Mouse (Mus musculus) G1E-ER4 (cell line): Measurements from ENCODE around the gene Cda. TPM values are rescaled to one million over a fixed set of nuclear protein-coding genes. Genes with fewer than 3 reads are reported as not detected.

Experiments
- GATA1 ChIP-seq: IDR thresholded peaks from one replicate; pipeline ENCODE4 v1.8.0; 2012; ENCODE audit warnings: low read length, inconsistent platforms
- polyA plus RNA-seq: library from polyadenylated mRNA; stranded (reverse); fragments of >175 nt; gene quantifications from 2 replicates; pipeline ENCODE4 v1.2.3, GENCODE M21; 2012

Gene Cda
- polyA plus RNA-seq, 1 experiment: not detected

DNA sequence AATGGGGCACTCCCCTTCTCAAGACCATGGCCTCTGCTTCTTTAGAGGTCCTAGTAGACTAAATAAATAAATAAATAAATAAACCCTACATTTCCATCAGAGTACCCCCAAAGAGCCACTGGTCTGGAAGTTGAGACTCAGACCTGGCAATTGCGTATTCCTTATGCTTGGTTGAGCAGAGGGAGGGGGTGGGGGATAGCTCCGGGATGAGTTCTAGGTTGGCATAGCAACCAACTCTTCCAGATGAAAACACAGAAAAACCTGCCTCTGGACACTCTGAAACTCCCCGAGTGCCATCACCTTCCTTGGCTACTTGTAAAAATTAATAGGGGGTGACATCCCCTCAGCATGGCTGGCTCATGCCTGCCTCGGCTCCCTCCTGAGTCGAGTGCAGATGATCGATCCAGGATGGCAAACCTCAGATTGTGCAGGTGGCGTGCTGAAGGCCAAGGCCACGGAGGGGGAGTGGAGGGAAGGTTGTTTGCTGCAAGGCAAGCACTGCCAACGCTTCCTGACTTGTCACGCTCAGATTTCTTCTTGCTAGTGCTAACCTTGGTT lies 12.4 kb upstream of the Cda start:
- no peak for TF ChIP-seq GATA1

DNA sequence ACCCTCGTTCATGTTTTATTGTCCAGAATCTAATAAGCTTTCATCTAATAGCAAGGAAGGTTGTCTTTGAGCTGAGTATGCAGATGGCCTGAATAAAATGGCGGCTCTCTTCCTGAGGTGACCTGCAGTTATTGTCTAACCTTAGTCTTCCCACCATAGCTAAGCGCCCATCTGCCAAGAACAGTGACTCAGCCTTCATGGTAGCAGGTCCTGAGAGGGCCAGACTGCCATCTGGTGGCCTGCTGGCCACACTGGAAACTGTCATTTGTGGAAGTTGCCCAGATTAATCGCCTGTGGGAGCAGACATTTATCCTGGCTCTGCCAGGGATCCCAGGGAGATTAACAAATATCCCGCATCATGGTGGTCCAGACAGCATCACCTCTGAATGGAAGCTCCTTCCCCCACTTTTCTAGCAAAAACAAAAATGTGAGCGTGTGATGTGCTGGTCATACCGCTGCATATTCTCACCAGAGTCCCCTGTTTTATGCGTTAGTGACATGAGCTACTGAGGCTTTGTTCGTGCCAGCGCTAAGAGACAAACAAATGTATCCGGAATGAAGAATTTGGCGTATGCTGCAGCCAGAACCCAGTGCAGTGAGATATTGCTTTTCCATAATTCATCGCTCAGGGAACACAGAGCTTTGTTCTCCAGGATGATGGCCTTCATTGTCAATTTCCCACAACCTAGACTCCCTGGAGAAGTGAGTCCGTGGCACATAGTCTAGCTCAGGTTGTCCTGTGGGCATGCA lies 11.5 kb upstream of the Cda start:
- TF ChIP-seq GATA1: no peak

- TF ChIP-seq GATA1: no peak
Measured at GRCm38 (mm10) chr4:138377526-138377925, 9.7 kb upstream of the Cda start.

GRCm38 (mm10) chr4:138375117-138375516 lies 7.3 kb upstream of the Cda start:
- TF ChIP-seq GATA1: no peak

- no peak for TF ChIP-seq GATA1
Measured at GRCm38 (mm10) chr4:138370996-138371516, 3.3 kb upstream of the Cda start.

GRCm38 (mm10) chr4:138368498-138369260 lies 887 bp upstream of the Cda start:
- TF ChIP-seq GATA1: no peak

GRCm38 (mm10) chr4:138366561-138366960 lies 1.2 kb downstream of the Cda start:
- no peak for TF ChIP-seq GATA1

DNA sequence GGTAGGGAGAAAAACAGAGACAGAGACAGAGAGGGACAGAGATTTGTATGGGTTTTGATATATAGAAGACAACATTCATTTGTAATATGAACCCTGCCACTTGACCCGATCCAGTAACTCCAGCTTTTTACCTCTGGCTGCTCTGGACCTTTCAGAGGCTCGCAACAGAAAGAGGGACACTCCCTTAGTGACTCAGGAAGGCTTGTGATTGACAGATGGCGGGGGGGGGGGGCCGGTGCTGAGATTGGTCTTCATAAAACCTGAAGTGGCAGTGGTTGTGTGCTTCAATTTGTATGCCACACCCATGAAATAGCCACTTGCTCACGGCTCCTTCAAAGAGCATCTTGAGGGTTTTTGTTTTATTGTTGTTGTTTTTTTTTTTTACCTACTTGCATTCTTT lies 4.3 kb downstream of the Cda start:
- no peak for TF ChIP-seq GATA1

GRCm38 (mm10) chr4:138362883-138363282 lies 4.9 kb downstream of the Cda start:
- no peak for TF ChIP-seq GATA1

GRCm38 (mm10) chr4:138361370-138361821 lies 6.4 kb downstream of the Cda start:
- TF ChIP-seq GATA1: no peak

DNA sequence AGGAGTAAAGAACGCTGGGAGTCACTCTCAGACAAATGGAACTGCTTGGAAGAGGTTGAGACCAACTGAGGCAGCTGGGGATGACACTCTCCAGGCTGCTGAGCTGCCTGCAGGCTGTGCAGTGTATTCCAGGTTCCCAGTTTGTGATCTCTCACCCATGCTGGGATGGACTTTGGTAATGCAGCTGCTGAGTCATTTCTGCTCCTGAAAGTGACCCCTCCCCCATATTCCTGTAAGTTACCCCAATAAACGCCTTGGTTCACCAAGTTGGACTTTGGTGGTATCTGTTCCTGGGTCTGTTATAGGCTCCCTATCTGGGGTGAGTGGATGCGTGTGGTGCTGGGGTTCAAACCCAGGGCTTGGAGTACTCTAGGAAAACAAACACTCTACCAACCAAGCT lies 9.6 kb downstream of the Cda start:
- no peak for TF ChIP-seq GATA1

DNA sequence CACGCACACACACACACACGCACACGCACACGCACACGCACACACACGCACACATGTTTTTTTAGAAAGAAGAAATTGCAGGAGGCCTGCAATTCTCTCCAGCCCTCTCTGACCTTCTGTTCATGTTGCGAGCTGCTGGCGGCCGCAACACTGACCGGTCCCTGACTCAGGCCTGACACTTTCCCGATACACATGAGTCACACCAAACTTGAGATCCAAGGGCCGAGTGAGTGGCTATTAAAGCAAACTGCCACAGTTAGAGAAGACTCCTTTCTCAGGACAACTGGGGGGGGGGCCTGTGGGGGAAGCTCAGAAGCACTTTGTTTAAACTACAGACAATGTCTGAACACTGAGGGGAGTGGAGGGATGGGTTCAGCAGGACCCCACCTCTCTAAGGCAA lies 11.2 kb downstream of the Cda start:
- no peak for TF ChIP-seq GATA1

DNA sequence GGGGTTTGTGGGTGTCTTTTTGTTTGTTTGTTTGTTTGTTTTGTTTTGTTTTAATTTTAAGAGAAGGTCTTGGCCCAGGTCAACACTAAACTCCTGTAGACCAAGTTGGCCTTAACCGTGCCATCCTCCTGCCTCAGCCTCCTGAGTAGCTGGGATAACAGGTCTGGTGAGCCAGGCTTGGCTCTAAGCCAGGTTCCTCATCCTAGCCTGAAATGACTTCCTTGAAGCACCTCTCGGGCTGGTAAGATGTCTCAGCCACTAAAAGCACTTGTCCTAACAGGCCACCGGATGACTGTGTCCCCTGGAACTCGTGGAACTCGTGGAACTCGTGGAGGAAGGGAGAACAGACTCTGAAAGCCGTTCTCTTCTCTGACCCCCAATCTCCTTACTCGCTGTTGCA lies 11.7 kb downstream of the Cda start:
- no peak for TF ChIP-seq GATA1

DNA sequence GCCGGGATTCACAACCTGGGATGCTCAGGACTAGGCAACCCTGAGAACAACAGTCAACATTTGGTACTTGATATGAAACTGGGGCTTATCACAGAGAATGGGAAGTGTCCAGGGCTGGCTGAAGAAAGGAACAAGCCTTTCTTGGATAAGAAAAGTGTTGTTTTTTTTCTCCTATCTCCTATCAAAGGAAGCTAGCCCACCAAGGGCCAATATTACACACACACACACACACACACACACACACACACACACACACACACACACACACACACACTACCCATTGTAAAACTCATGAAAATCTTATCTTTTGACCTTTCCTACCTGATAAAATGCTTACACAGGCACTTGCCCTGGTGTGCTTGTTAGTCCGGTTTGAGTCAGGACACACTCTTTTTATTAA lies 12.3 kb downstream of the Cda start:
- no peak for TF ChIP-seq GATA1

DNA sequence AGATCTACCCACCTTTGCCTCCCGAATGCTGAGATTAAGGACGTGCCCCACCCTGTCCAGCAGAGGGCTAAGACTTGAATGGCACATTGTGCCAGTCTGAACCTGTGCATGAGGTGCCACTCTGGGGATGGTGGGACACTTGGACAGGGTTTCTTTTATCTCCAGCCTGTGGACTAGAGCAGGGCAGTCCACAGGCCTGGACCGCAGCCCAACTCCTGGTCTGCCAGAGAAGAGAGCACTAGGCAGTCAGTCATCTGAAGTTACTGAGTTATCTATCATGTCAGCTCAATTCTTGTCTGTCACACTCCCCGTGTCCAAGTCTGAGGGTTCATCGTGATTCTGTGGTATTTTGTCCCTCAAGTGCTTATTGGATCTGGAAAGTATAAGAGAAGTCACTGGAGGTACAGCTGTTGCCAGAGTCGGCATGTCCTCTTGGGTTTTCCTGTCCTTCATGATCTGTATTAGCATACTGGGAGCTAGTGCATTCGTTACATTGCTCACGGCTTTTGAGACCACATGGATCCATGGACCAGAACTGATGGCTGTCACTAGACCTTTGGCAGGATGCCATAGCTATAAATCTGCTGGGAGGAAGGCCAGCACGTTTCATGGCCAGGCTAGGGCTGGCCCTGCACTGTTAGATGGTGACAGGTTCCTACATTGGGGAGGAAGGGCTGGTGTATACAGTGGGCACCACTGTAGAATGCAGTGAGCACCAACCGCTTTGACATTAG lies 14.2 kb downstream of the Cda start:
- TF ChIP-seq GATA1: no peak

- TF ChIP-seq GATA1: no peak
Measured at GRCm38 (mm10) chr4:138352692-138353091, 15.1 kb downstream of the Cda start.
